Mouse (Mus musculus): ENCODE data around the gene Tmem131l.

DNA sequence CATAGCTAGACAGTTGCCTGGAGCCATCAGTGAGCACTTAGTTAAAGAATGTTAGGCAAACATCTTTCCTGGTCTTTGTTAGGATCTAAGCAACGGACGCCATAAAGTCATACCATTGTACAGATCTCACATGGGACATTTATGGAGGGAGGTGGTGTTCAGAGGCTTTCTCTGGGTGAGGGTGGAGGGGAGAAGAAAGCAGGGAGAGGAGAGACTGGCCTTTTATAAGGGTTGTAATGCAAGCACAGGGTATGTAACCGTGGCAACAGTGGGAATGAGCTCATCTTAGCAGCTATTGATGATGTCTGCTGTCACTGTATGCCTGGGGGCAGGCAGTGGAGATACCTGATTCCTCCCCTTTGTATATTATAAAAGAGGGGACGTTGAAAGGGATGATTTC is 163.7 kb downstream of the Tmem131l start:
- TF ChIP-seq CTCF (IDR thresholded peaks at IDR 0.05; ENCODE audit: extremely low read depth, insufficient read depth, low read length) (no peak), POLR2A (IDR thresholded peaks at IDR 0.05; ENCODE audit: extremely low read depth, insufficient read depth, low read length) (no peak)
